Mouse (Mus musculus) C2C12 (cell line): ENCODE data around the gene Bcl11b.

Source experiments
- CTCF ChIP-seq: IDR thresholded peaks from one replicate; pipeline ENCODE4 v1.5.1; 2011; ENCODE audit not compliant: control insufficient read depth, insufficient read depth, insufficient read length
- MYOD1 ChIP-seq: IDR thresholded peaks from one replicate; pipeline ENCODE4 v1.6.1; 2011; ENCODE audit warnings: low read depth; ENCODE audit not compliant: control insufficient read depth, insufficient read length
- MYOG ChIP-seq: IDR thresholded peaks from one replicate; pipeline ENCODE4 v1.6.1; 2011; ENCODE audit not compliant: control insufficient read depth, insufficient read length; ENCODE audit errors: extremely low read depth
- USF1 ChIP-seq: IDR thresholded peaks from one replicate; pipeline ENCODE4 v1.6.1; 2011; ENCODE audit warnings: low read depth, mild to moderate bottlenecking, control low read depth, moderate library complexity

GRCm38 (mm10) chr12:107959872-107960271, 43.5 kb downstream of the Bcl11b start:
- TF ChIP-seq CTCF (no peak), MYOD1 (no peak), MYOG (no peak), USF1 (no peak)
